Mouse (Mus musculus) kidney, postnatal 10 days (tissue): ENCODE measurements around the gene Thbs3.

Experiments used
- DNase-seq: peaks from one replicate; pipeline ENCODE4 v3.0.0; 2021; ENCODE audit warnings: mixed read lengths

Thbs3 gene

DNA sequence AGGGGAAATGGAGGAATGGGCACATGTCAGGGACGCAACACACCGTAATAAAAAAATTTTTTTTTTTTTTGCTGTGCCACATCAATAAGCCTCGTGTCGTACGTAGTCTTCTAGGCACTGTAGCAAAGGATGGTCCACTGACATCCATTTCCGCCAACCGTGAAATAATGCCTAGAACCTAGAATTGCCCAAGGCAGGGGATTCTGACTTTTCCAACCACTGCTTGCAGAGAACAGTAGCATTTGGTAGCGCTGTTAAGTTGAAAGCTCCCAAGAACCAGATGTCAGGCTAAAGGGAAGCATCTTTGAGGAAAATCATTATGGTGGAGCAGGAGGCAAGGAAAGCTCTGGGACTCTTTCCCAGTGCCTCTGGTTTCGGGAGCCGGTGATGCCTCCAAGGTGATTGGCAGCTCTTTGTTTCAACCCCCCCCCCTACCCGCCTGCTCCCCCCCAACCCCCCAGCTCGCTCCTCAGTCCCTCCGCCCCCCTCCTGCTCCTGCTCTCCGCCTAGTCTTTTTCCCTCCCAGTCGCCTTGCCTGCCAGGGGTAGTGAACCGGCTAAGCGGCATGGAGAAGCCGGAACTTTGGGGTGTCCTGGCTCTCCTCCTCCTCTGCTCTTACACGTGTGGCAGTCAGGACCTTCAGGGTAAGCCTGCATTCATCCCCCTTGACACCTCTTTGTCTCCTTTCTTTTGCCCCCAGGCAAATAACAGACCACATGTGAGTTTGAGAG is at the start of gene Thbs3:
TSS of gene Thbs3 (plus strand) at position 500 of the 731 bp plus-strand sequence.
- peak; percentile 58 for DNase-seq

DNA sequence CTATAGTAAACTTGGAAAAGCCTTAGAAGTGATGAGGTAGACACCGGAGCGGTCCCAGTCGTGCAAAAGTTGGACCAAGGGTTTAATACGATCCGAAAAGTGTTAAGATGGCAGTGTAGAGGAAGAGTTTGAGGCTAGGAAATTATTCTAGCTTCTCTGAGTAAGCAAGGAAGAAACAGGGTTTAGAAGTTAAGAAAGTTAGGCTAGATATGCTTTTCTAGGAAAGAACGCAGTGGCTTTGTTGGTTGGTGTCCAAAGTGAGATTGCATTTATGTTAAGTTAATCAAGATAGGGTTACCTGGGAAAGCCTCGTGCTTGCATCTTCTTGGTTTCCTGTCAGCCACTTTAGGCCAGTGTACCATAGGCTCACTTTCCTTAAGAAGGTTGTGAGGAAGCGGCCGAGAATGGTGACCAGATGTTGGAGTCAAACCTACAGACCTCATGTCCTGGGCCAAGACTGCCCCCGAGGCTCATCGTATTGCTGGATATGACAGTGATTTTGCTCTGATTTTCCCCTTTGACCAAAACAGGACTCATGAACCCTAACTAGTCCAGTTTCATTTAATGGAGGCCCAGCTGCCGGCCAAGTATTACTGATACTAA is 49.6 kb upstream of the Thbs3 start:
- peak; percentile 10 for DNase-seq

DNA sequence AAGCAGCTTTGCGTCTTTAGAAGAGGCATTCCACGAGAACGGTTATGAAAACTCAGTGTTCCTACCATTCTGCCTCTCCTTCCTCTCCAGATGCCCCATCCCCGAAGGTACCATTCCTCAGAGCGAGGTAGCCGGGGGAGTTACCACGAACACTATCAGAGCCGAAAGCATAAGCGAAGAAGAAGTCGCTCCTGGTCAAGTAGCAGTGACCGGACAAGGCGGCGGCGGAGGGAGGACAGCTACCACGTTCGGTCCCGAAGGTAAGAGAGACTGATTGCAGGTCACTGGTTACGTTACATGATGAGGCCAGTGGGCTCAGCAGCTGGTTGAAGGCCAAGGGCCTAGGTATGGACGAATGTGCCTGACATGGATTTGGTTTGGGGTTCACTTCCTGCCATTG is 48.0 kb upstream of the Thbs3 start:
- DNase-seq = no peak

- no peak for DNase-seq
Measured at GRCm38 (mm10) chr3:89174844-89175243, 40.1 kb upstream of the Thbs3 start.

- no peak for DNase-seq
Measured at GRCm38 (mm10) chr3:89175544-89175943, 39.4 kb upstream of the Thbs3 start.

DNA sequence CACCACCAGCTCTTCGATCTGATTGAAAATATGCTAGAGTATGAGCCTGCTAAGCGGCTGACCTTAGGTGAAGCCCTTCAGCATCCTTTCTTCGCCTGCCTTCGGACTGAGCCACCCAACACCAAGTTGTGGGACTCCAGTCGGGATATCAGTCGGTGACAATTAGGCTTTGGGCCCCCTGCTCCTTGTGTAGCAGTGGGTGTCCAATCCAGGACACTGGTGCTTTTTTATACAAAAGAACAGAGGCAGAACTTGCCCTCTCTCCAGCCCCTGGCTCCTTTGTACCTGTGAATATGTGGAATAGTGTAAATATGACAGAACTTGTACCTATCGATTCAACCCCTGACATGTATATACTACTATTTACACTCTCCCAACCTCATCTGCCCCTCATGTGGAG is 38.6 kb upstream of the Thbs3 start:
- no peak for DNase-seq

DNA sequence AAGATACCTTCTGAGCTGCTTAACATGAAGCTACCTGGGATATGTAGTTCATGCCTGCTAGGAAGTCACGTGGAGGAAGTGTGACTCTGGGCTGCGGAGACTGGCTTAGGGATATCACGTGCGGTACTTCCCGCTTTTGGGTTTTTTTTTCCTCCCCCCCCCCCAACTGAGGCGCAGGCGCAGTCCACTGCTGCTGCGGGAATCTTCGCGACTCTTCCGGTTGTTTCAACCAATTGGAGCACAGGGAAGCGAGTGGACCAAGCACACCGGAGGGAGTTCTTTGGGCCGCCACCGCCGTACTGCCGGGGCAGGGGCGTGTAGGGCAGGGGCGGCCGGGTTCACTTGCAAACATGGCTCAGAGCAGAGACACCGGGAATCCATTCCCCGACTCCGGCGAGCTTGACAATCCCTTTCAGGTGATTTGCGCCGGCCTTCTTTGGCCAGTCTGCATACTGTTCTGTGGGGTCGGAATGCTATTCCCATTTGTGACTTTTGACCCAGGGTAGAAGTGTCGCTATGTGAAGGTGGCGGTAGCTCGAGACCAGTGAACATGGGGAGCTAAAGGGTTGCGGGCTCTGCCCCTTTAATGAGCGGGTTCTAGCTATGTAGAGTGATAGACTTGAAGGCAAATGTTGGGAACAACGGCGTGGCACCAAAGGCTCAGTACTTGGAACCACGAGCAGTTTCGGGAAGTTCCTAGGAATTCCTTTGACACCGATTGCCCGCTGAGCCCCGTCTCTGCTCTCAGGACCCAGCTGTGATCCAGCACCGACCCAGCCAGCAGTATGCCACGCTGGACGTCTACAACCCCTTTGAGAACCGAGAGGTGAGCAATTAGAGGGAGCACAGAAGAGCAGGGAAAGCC is 37.5 kb upstream of the Thbs3 start, which contains the start of gene Scamp3:
TSS of gene Scamp3 (plus strand) at position 232 of the 865 bp plus-strand sequence.
- peak; percentile 91 for DNase-seq

GRCm38 (mm10) chr3:89178107-89178385 is 36.9 kb upstream of the Thbs3 start:
- no peak for DNase-seq

GRCm38 (mm10) chr3:89179056-89179455 is 35.9 kb upstream of the Thbs3 start:
- no peak for DNase-seq

- DNase-seq = no peak
Measured at GRCm38 (mm10) chr3:89181749-89182500, 33.1 kb upstream of the Thbs3 start.

GRCm38 (mm10) chr3:89182531-89183057 is 32.4 kb upstream of the Thbs3 start:
- no peak for DNase-seq

DNA sequence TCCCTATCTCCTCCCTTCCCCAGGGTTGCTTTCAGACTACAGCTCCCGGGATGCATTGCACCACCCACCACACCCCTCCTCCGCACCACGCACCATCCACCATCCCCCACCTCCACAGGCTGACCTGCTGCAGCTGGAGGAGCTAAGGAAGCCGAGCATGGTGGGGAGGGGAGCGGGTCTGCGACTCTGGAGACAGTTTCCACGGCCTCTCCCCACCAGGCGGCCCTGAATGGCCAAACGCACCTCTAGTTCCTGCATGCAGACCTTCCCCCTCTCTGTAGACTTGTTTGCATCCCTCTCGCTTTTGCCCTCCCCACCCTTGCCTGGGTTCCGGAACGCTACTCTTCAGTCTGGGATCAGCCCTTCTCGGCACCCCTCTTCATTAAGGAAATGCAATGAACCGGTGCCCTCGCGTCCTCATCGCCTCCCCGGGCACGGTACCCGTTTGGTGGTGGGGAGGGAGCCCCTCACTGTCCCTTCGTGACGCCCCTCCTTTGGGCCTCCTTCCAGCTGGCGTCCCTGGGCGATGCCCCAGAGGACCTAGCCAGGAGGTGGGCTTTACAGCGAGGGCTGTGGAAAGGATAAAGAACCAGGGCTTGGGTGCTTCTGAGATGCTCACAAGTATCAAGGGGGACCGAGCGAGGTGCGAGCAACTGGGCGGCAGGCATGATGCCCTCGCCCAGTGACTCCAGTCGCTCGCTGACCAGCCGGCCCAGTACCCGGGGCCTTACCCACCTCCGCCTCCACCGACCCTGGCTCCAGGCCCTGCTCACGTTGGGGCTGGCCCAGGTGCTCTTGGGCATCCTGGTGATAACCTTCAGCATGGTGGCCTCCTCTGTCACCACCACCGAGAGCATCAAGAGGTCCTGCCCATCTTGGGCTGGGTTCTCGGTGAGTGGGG is 31.7 kb upstream of the Thbs3 start, which contains the start of gene Fam189b:
TSS of gene Fam189b (plus strand) at position 86 of the 901 bp plus-strand sequence.
- DNase-seq = peak; percentile 91

DNA sequence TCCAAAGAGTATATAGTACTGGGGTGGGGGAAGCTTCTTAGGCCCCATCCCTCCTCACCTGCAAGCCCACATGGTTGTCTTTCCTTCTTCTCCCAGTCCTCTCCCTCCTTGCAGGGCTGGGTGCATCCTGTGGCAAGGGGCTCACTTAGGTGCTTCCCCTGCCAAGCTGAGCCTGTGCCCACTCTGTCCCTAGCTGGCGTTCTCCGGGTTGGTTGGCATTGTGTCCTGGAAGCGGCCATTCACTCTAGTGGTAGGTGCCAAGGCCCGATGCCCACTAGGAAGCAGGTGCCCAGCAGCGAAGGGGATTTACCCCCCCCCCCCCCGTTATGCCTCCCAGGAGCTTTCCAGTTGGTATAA is 31.0 kb upstream of the Thbs3 start:
- DNase-seq = no peak

- DNase-seq = no peak
Measured at GRCm38 (mm10) chr3:89187197-89187596, 27.8 kb upstream of the Thbs3 start.

DNA sequence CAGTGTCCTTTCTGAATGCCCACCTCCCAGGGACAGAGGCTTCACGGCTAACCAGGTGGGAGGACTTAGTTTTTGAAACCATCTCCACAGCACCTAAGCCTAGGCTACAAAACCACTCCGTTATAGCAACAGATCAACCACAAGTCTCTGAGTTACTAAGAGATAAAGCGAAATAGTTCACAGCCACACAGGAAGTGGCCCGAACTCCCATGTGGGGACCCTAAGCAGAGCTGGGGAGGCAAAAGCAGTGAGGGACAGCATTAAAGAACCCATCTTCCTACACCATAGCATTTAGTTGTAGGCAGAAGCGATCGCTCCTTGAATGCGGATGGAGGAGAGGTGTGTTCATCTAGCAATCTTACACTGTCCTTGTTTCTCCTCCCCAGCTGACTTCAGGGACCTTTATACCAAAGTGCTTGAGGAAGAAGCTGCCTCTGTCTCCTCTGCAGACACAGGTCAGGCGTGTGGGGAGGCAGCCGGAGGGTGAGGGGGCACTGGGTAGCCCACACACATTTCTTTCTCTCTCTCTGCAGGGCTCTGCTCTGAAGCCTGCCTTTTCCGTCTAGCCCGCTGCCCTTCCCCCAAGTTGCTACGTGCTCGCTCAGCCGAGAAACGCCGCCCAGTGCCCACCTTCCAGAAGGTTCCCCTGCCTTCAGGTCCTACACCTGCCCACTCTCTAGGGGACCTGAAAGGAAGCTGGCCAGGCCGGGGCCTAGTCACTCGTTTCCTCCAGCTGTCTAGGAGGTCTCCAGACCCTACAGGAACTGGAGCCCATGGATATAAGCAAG is 27.1 kb upstream of the Thbs3 start:
- DNase-seq = no peak

DNA sequence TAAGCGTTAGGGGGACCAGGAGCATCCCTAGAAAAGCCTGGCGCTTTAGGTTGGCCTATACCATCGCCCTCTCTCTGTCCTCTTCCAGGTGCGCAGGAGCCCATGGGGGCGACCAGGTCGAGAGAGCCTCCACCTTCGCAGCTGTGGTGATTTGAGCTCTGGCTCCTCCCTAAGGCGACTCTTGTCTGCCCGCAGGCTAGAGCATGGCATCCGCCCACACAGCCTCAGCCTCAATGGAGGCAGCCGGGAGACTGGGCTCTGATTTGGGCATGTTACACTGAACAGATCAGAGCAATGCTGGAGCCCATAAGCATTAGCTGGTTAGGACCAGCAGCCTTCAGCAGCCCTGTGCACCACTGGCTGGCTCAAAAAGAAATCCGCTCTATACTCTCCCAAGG is 26.5 kb upstream of the Thbs3 start:
- no peak for DNase-seq

DNA sequence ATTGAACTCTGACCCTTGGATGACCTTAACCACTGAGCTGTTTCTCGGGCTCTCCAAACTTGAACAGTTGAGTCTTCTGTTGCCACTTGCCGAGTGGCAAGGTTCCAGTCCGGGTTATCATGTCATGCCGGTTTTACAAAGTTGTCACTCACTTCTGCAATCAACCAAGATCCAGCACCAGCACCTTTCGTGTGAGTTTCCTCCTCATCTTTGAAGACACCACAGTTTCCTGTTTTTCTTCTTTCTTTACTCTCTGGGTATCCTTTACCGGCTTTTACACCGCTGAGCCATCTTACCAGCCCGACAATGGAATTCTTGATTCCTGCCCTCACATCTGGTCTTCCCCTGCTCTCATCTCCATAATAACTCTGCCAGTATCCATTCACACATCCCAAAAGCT is 24.5 kb upstream of the Thbs3 start:
- DNase-seq = no peak

DNA sequence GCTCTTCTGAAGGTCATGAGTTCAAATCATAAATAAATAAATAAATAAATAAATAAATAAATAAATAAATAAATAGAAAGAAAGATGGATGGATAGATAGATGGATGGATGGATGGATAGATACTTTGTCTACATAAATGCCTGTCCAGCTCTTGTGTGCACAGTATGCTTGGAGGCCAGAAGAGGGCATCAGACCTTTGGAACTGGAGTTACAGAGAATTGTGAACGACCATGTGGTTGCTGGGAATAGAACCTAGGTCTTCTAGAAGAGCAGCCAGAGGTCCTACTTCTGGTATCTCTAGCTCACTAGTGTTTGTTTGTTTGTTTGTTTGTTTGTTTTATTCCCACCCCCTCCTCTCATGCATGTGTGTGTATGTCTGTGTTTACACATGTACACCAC is 21.6 kb upstream of the Thbs3 start:
- no peak for DNase-seq

DNA sequence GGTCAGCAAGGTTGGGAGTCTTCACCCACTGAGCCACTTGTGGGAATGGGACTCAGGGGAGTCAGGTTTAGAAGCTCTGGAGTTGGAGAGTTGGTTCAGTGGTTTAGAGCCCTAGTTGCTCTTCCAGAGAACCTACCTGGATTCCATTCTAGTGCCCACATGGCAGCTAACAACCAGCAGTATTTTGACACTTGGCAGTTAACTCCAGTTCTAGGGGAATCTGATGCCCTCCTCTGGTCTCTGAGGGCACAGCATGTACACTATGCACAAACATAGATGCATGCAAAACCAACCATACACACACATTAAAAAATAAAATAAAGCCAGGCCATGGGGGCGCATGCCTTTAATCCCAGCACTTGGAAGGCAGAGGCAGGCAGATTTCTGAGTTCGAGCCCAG is 21.1 kb upstream of the Thbs3 start:
- peak; percentile 55 for DNase-seq

DNA sequence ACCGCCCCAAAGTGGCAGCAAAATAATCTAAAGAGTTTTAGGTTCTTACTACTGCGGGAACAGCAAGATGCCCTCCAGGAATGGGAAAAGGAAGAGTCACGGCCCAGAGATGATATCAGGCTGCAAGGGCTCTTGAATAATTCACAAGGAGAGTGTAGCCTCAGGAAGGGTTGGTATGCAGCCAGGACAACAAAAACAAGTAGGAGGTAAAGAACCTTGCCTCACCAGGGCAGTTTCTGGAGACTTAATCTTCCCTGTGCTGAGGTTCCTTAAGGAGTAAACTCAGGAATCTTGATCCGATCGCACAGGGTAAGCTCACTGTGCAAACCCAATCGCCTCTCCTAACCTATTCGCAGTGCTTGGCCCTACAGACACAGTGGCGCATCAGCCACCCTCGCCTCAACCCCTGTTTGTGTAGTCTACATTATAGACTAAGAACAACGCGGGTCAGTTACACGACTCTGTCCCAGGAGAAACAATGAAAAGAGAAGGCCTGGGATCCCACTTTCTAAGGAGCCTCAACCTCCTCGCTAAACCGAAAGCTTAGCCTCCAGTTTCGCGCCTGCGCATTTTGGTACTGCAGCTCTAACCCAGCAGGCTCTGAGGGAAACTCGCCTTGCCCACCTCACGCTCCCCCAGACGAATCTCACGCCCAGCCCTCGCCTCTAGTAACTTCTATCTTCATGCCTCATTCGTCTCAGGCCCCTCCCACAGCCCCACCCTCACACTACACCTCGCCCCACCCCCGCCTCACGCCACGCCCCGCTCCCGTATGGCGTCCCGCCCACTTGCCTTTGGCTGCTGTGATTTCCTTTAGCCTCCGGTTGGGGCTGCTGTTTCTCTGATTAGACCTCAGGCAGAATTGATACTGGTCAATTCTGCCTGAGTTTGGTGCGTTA is 18.8 kb upstream of the Thbs3 start:
- DNase-seq = peak; percentile 97
